Mouse (Mus musculus) activated CD4-positive, CD25-positive, alpha-beta regulatory T cell, adult 4 months (primary cell): ENCODE measurements at regions not wholly inside any gene's neighbourhood (a gene's known extent, or its start where the extent isn't known, plus 50 kb on each side); places are given as distances from the start of the nearest gene placed in this dataset.

Experiments
- ATAC-seq: one replicate; pipeline ENCODE4 v1.8.0; 2017

- no peak for ATAC-seq
Measured at GRCm38 (mm10) chr5:119415835-119416234, 254.6 kb upstream of the Tbx3 start.

DNA sequence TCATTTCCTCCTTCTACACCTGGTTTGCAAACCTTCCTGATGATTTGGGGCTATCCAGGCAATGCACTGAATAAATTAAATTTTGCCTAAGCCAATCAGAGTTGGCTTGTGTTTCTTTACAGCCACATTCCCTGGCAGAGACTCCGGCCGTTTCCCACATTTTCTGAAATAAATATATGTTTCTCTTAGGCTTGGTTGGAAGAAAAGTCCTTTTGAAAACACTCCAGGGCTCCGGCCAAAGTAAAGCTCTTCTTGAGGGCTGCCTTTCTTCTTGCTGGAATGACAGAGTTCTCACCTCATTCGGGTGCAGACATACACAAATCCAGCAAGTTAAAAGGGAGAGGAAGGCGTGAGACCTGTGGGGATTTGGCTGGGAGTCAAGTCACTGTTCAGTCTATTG lies 252.0 kb upstream of the Tbx3 start:
- no peak for ATAC-seq

- no peak for ATAC-seq
Measured at GRCm38 (mm10) chr5:119427511-119428019, 242.9 kb upstream of the Tbx3 start.

DNA sequence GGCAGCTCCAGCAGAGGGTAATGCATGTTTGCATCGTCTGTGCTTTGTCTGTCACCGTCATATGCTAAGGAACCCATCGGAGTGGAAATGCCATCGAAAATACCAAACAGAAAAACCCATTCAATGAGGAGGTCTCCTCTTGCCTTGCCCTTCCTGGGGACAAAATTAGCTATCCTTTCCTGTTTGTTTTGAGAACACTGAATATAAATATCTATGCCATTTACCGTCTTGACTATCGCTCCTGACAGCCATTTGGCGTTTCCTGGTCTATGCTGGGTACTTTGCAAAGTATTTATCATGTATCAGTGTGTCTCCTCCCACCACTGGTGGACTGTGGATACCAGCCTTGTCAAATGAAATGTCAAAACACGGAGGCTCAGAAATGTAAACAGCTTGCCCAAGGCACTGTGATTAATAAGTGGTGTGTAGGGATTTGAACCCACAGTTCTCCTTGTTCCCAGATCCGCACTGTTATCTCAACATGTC lies 239.2 kb upstream of the Tbx3 start:
- ATAC-seq, result no peak

DNA sequence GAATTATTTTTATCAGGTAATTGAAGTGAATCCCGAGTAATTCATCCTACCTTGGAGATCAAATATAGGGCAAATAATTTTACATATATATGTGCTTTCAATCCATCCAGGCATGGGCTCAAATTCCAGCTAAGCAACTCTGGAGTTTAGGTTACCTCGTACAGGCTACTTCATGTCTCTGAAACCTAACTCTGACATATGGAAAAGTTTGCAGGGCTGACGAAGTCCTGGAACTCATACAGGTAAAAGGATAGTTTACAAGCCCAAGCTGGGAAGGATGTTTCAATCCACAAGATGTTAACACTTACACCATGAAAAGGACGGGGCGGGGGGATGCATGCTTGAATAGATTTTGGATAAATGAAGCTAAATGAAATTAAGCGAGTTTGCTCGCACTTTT lies 235.9 kb upstream of the Tbx3 start:
- no peak for ATAC-seq

DNA sequence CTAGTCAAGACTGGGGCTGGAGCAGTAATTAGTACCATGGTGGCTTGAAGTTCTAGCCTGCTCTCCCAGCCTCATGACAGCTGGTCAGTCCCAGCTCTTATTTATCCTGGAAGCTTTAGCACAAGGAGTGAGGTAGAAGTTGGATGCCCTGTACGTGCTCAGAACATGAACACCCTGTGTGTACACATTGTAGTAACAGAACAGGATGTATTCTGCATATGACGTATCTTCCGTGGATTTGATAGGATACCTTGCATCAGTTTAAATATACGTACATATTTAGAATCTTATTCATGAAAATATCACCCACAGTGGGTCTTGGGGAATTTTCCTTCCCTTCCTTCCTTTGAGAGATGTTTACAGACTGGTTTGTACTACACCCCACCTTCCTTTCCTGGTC lies 222.0 kb upstream of the Tbx3 start:
- ATAC-seq, result no peak

DNA sequence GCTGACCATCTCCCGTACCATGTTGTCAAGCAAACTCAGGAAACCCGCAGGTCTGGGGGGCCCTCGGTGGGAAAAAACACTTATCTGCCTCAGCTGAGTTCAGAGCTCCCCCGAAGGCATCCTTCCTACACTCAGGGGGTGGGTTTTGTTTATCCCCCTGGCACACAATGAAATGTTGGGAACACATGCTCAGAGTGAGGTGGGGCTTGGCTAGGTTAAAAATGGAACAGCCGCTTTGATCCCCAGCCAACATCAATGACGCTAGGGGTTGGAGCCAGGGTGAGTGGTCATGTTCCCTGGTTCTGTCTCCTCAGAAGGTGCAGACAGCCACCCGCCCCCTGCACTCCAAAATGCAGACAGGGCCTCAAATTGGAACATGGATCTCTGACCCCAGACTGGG lies 221.3 kb upstream of the Tbx3 start:
- ATAC-seq, result no peak

- no peak for ATAC-seq
Measured at GRCm38 (mm10) chr5:119459751-119460150, 210.7 kb upstream of the Tbx3 start.

DNA sequence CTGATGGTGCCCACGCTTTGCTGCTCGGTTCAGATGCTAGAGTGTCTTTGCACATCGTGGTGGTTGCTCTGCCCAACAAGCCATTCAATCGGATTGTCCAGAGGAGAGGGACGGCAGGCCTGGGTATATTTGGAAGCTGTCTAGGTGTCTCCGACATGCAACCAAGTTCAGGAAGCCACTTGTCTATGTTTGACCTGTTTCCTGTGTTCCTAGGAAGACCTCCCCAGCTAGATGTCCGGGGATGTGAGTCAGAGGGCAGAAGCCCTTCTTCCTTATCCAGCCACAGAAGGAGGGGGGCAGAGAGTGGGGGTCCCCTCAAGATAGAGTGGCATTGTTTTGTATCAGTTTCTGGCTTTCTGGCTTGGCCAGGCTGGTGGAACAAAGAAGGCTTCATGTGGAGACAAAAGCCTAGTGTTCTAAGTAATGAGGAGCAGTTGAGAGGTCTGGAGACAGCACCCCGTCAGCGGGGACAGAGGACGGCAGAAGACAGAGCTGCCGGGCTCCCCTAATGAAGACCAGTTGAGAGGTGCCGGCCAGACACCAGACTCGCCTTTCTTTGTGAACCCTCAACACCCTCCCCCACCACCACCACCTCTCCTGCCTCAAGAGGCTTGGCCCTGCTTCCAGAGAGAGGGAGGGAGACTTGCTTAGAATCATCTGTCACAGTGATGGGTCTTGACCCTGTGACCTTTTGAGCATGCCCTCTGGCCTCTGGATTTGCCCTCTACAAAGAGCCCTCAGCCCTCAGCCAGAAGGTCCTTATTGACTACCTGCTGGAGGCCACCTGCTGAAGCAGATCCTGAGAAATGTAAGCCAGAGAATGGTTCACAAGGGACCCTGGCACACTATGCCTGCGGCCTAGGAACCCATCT lies 207.6 kb upstream of the Tbx3 start:
- no peak for ATAC-seq

DNA sequence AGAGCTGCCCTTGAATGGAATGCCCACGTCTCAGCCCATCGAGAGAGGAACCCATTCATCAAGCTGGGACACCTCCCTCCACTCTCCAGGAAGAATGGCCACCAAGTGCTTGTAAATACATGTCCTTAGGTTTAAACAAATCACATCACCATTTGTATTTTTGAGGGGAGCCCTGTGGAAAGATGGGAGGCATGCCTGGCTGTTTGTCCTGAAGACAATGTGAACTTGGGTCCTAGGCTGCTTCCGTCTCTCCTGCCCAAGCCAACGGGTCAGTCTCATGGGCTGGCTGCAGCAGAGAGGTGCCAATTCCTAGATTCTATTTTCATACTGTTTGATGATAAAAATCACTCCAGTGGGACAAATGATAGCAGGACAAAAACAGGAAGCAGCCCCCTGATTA lies 205.9 kb upstream of the Tbx3 start:
- no peak for ATAC-seq

- ATAC-seq, result no peak
Measured at GRCm38 (mm10) chr5:119467346-119468085, 203.0 kb upstream of the Tbx3 start.

- ATAC-seq, result no peak
Measured at GRCm38 (mm10) chr5:119477926-119478325, 192.5 kb upstream of the Tbx3 start.

GRCm38 (mm10) chr5:119478331-119478730 lies 192.1 kb upstream of the Tbx3 start:
- ATAC-seq, result no peak

DNA sequence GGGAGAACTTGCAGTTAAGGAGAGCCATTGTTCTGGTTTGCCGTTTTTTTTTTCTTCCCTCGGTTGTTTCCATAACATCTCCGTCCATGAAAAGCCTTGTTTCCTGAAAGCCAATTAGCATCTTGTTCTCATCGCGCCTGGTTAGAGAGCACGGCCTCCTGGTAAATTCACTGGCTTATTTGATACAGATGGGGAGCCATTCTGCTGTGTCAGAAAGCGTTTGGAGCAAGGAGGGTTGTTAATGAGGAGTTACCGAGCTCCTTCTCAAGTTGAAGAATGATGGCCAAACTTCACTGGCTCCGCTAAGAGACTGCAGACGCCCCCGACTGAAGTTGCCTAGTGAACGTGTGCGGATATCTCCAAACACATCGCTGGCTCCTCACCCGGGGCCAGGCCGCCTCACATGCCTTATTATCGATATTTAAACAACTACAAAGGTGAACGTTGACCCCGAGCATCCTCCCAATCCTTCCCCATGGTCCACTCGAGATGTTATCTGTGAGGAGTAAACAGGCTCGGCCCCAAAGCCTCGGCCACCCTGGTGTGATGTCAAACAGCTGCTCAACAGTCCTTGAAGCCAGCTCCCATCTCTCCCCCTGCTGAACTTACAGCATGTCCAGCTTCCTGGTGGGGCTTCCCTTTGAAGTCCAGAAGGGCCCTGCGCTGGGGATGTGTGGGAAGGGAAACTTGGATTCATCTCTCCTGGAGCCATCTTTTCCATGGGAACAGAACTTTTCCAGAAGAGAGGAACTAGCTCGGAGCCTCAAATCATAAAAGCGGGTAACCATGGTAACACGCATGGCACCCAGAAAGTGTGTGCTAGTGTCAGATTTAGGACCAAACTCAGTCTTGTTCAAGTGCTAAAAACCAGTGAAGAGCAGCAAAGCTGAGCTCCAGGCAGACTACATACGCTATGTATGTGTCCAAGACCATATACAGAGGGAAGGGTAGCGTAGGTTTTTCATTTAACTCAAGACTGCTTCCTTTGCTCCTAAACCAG lies 190.0 kb upstream of the Tbx3 start:
- no peak for ATAC-seq

DNA sequence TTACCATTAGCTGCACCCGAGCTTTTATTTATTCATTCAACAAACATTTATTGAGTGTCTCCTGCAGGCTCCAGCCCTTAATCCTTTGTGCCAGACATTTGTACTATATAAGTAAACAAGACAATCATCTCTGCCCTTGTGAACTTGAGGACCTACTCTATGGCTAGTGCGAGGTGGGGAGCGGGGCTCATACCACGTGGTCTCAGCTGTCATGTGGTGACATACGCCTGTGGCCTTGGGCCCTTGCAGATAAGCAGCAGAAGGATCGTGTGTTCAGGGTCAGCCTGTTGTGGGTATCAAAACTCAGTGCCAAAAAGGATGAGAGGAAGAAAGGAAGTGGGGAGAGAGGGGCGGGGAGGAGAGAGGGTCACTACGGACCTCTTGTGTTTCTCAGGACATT lies 186.8 kb upstream of the Tbx3 start:
- ATAC-seq, result no peak

DNA sequence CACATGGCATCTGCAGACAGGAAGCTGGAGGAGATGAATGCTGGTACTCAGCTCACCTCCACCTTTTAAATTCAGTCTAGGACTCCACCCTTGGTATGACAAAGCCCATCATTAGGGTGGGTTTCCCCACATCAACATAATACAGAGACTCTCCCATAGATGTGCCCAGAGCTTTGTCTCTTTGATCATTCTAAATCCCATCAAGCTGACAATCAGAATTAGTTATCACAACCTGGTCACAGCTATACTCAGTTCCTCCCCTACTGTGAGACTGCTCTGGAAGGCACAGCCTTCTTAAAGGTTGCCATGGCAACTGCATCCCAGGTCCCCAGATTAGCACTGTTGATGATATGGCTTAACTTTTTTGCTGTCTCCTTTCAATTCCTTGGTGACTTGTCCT lies 184.3 kb upstream of the Tbx3 start:
- ATAC-seq, result no peak

DNA sequence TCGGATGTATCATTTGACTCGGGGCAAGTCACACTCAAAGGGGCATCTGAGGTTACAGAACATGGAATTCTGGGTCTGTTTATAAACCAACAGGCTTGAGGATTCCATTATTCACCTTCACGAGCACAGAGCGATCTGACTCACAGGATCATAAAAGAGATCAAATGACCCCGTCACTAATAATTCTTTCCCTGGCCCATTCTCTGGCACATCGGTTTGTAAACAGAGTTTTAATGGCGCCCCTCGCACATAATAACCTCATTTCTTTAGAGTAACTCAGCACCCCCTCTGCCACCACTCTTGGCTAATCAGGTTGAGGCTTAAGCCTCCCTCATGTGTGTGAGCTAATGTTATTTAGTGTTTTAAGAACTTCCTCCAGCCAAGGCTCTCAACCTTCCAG lies 183.3 kb upstream of the Tbx3 start:
- ATAC-seq, result no peak

- ATAC-seq, result no peak
Measured at GRCm38 (mm10) chr5:119497501-119497900, 173.0 kb upstream of the Tbx3 start.

GRCm38 (mm10) chr5:119498431-119498830 lies 172.0 kb upstream of the Tbx3 start:
- ATAC-seq, result no peak

GRCm38 (mm10) chr5:119507709-119508108 lies 162.8 kb upstream of the Tbx3 start:
- ATAC-seq, result no peak

GRCm38 (mm10) chr5:119518506-119519252 lies 151.8 kb upstream of the Tbx3 start:
- no peak for ATAC-seq

- no peak for ATAC-seq
Measured at GRCm38 (mm10) chr5:119524171-119524570, 146.3 kb upstream of the Tbx3 start.
